Mouse (Mus musculus): ENCODE data around the gene Dlat. TPM values are rescaled to one million over a fixed set of nuclear protein-coding genes. Genes with fewer than 3 reads are reported as not detected.
A peak's percentile ranks its signal among the peaks of the same experiment; 100 is the strongest.

The Dlat gene
- polyA plus RNA-seq, 1 experiment from 2014 or later: 41.7 TPM

- Histone ChIP-seq H3K27me3 (replicated peaks; ENCODE audit: control insufficient read depth, insufficient read depth, low read length) (no peaks in the 10 kb centered on the region), H3K36me3 (ENCODE audit: control insufficient read depth, insufficient read depth) (peaks cover 47% of the 10 kb centered on the region), H3K4me1 (replicated peaks; ENCODE audit: control insufficient read depth, insufficient read depth, low read length) (0 out of 2 replicates have a peak, but pooled peaks cover 8% of the 10 kb centered on the region), H3K9ac (ENCODE audit: low read depth, low read length) (peak overlapping the region; percentile 75; the same call in 1 of the 2 replicates), H3K4me3 (ENCODE audit: low read depth, low read length) (peak overlapping the region; percentile 71), H3K27ac (ENCODE audit: low read depth, low read length) (no peak overlapping the region), H3K4me2 (replicated peaks; ENCODE audit: low read depth) (peak overlapping the region; percentile 84), H3K9me3 (ENCODE audit: control insufficient read depth) (no peaks in the 10 kb centered on the region)
- WGBS: 41% methylated on average over 7 of the region's 7 CpGs
- TF ChIP-seq CTCF (IDR thresholded peaks at IDR 0.05; ENCODE audit: low read depth): no peak
- ATAC-seq: no peak
Observed at GRCm38 (mm10) chr9:50602055-50602845, 57.3 kb downstream of the Dlat start.

GRCm38 (mm10) chr9:50601536-50601935, 58.0 kb downstream of the Dlat start:
- Histone ChIP-seq H3K4me2 (replicated peaks; ENCODE audit: low read depth) (peak overlapping the region; percentile 84), H3K4me3 (ENCODE audit: low read depth, low read length) (0 out of 2 replicates have a peak overlapping the region, but pooled peaks have one; percentile 71), H3K27ac (ENCODE audit: low read depth, low read length) (no peak overlapping the region), H3K9ac (ENCODE audit: low read depth, low read length) (0 out of 2 replicates have a peak overlapping the region, but pooled peaks have one; percentile 7), H3K4me1 (replicated peaks; ENCODE audit: control insufficient read depth, insufficient read depth, low read length) (0 out of 2 replicates have a peak, but pooled peaks cover 8% of the 10 kb centered on the region), H3K9me3 (ENCODE audit: control insufficient read depth) (no peaks in the 10 kb centered on the region), H3K27me3 (replicated peaks; ENCODE audit: control insufficient read depth, insufficient read depth, low read length) (no peaks in the 10 kb centered on the region), H3K36me3 (ENCODE audit: control insufficient read depth, insufficient read depth) (peaks cover 48% of the 10 kb centered on the region)
- no peak for ATAC-seq
- no peak for TF ChIP-seq CTCF (IDR thresholded peaks at IDR 0.05; ENCODE audit: low read depth)
- 60% methylated on average over 6 of the region's 6 CpGs for WGBS

- Histone ChIP-seq H3K9me3 (ENCODE audit: control insufficient read depth) (no peaks in the 10 kb centered on the region), H3K4me1 (replicated peaks; ENCODE audit: control insufficient read depth, insufficient read depth, low read length) (0 out of 2 replicates have a peak, but pooled peaks cover 5% of the 10 kb centered on the region), H3K9ac (ENCODE audit: low read depth, low read length) (no peak overlapping the region), H3K27ac (ENCODE audit: low read depth, low read length) (no peak overlapping the region), H3K4me2 (replicated peaks; ENCODE audit: low read depth) (no peak overlapping the region), H3K36me3 (ENCODE audit: control insufficient read depth, insufficient read depth) (peaks cover 59% of the 10 kb centered on the region), H3K4me3 (ENCODE audit: low read depth, low read length) (no peak overlapping the region), H3K27me3 (replicated peaks; ENCODE audit: control insufficient read depth, insufficient read depth, low read length) (no peaks in the 10 kb centered on the region)
- WGBS: 90% methylated on average over 8 of the region's 8 CpGs
- no peak for TF ChIP-seq CTCF (IDR thresholded peaks at IDR 0.05; ENCODE audit: low read depth)
- no peak for ATAC-seq
Observed at GRCm38 (mm10) chr9:50596973-50597372, 62.6 kb downstream of the Dlat start.

DNA sequence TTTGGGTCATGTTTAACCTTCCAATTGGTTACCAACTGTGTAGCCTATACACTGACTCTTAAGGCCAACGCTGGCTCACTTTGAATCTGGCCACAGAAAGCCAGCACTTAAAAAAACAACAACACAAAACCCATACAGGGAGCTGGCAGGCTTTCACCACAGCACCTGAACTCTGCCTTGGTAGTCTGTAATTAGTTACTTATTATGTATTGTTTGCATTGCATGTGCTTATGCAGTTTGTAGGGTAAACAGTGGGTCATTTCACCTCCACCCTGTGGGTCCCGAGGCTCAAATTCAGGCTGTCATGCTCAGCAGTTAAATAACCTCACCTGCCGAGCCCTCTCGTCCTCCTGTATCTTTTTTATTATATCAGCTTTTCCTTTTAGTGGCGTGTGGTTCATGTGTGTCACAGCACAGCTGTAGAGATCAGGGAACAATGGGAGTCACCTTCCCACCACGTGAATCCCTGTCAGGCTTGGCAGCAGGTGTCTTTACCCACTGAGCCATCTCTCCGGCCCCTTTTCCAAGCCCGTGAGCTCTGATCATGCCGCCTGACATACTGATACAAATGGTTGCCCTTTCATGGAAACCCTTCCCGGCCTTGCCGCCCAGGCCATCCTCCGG, 64.7 kb downstream of the Dlat start:
- peaks cover 48% of the 10 kb centered on the region for H3K36me3 ChIP-seq (ENCODE audit: control insufficient read depth, insufficient read depth)
- 35% methylated on average over 12 of the region's 12 CpGs for WGBS

DNA sequence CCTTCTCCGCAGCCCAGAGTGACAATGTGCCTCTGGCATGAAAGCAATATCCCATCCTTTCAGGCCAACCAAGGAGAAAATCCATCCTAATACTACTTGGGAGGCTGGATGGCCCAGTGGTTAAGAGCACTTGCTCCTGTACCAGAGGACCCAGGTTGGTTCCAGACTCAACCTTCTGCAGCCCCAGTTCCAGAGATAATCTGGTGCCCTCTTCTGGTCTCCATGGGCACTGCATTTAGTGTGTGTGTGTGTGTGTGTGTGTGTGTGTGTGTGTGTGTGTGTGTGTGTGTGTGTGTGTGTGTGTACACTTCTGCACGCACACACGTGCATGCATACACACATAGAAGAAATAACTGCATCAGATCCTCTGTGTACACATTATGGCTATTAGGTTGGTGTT, 66.0 kb downstream of the Dlat start:
- Histone ChIP-seq H3K9ac (ENCODE audit: low read depth, low read length) (no peak overlapping the region), H3K36me3 (ENCODE audit: control insufficient read depth, insufficient read depth) (peaks cover 34% of the 10 kb centered on the region), H3K9me3 (ENCODE audit: control insufficient read depth) (no peaks in the 10 kb centered on the region), H3K4me2 (replicated peaks; ENCODE audit: low read depth) (no peak overlapping the region), H3K27ac (ENCODE audit: low read depth, low read length) (no peak overlapping the region), H3K4me3 (ENCODE audit: low read depth, low read length) (no peak overlapping the region), H3K27me3 (replicated peaks; ENCODE audit: control insufficient read depth, insufficient read depth, low read length) (no peaks in the 10 kb centered on the region), H3K4me1 (replicated peaks; ENCODE audit: control insufficient read depth, insufficient read depth, low read length) (no peaks in the 10 kb centered on the region)
- TF ChIP-seq CTCF (IDR thresholded peaks at IDR 0.05; ENCODE audit: low read depth): peak; percentile 83
- ATAC-seq: no peak
- whole genome bisulfite sequencing: 82% methylated on average over 3 of the region's 3 CpGs

More for the DNA sequence above, 64.7 kb downstream of the Dlat start:
- H3K27ac ChIP-seq (ENCODE audit: low read depth, low read length): peak overlapping the region; percentile 29
- H3K27me3 ChIP-seq (replicated peaks; ENCODE audit: control insufficient read depth, insufficient read depth, low read length): no peaks in the 10 kb centered on the region
- H3K9ac ChIP-seq (ENCODE audit: low read depth, low read length): no peak overlapping the region
- H3K9me3 ChIP-seq (ENCODE audit: control insufficient read depth): no peaks in the 10 kb centered on the region
- H3K4me2 ChIP-seq (replicated peaks; ENCODE audit: low read depth): 0 out of 2 replicates have a peak overlapping the region, but pooled peaks have one; percentile 25
- TF ChIP-seq CTCF (IDR thresholded peaks at IDR 0.05; ENCODE audit: low read depth): no peak
- no peak overlapping the region for H3K4me3 ChIP-seq (ENCODE audit: low read depth, low read length)
- H3K4me1 ChIP-seq (replicated peaks; ENCODE audit: control insufficient read depth, insufficient read depth, low read length): no peaks in the 10 kb centered on the region
- peak; percentile 82 for ATAC-seq

GRCm38 (mm10) chr9:50592955-50593354, 66.6 kb downstream of the Dlat start:
- no peak overlapping the region for H3K27ac ChIP-seq (ENCODE audit: low read depth, low read length)
- no peaks in the 10 kb centered on the region for H3K27me3 ChIP-seq (replicated peaks; ENCODE audit: control insufficient read depth, insufficient read depth, low read length)
- ATAC-seq: no peak
- no peak overlapping the region for H3K4me3 ChIP-seq (ENCODE audit: low read depth, low read length)
- peaks cover 28% of the 10 kb centered on the region for H3K36me3 ChIP-seq (ENCODE audit: control insufficient read depth, insufficient read depth)
- no peak overlapping the region for H3K4me2 ChIP-seq (replicated peaks; ENCODE audit: low read depth)
- H3K9me3 ChIP-seq (ENCODE audit: control insufficient read depth): no peaks in the 10 kb centered on the region
- no peaks in the 10 kb centered on the region for H3K4me1 ChIP-seq (replicated peaks; ENCODE audit: control insufficient read depth, insufficient read depth, low read length)
- H3K9ac ChIP-seq (ENCODE audit: low read depth, low read length): no peak overlapping the region
- 66% methylated on average over 9 of the region's 9 CpGs for WGBS
- TF ChIP-seq CTCF (IDR thresholded peaks at IDR 0.05; ENCODE audit: low read depth): no peak

Measured in intestine, postnatal 0 days (tissue).